Mouse (Mus musculus) MEL (cell line): ENCODE data around the gene Map2k1.

Experiments
- EP300 ChIP-seq, 2 experiments: IDR thresholded peaks; 2 replicates each; pipeline ENCODE4 v1.6.1; 2011; ENCODE audit warnings: improper control_type of control experiment in 2 of 2, low read length in 2 of 2, low read depth in 1 of 2, mild to moderate bottlenecking in 1 of 2
- GATA1 ChIP-seq: IDR thresholded peaks from 2 replicates; pipeline ENCODE4 v1.6.1; 2011; ENCODE audit warnings: low read depth, low read length, improper control_type of control experiment
- HCFC1 ChIP-seq: IDR thresholded peaks from 2 replicates; pipeline ENCODE4 v1.6.1; 2012; ENCODE audit warnings: low read depth, mild to moderate bottlenecking, inconsistent platforms, low read length, improper control_type of control experiment, moderate library complexity
- MAX ChIP-seq: IDR thresholded peaks from 2 replicates; pipeline ENCODE4 v1.6.1; 2011; ENCODE audit warnings: low read length, improper control_type of control experiment
- MAZ ChIP-seq: IDR thresholded peaks from 2 replicates; pipeline ENCODE4 v1.6.1; 2012; ENCODE audit warnings: low read depth, mild to moderate bottlenecking, inconsistent platforms, low read length, improper control_type of control experiment
- MXI1 ChIP-seq: IDR thresholded peaks from 2 replicates; pipeline ENCODE4 v1.6.1; 2011; ENCODE audit warnings: mild to moderate bottlenecking, low read depth, low read length, improper control_type of control experiment
- NELFE ChIP-seq: IDR thresholded peaks from 2 replicates; pipeline ENCODE4 v1.6.1; 2011; ENCODE audit warnings: low read depth, low read length, improper control_type of control experiment
- POLR2A ChIP-seq, 2 experiments: IDR thresholded peaks; 2 replicates each; pipeline ENCODE4 v1.6.1; 2011 to 2012; ENCODE audit warnings: low read length in 2 of 2, mild to moderate bottlenecking in 2 of 2, control low read depth in 1 of 2, improper control_type of control experiment in 1 of 2, low read depth in 1 of 2, moderate library complexity in 1 of 2; ENCODE audit not compliant: control insufficient read depth in 1 of 2, insufficient read depth in 1 of 2, poor library complexity in 1 of 2
- SMC3 ChIP-seq: IDR thresholded peaks from 2 replicates; pipeline ENCODE4 v1.6.1; 2011; ENCODE audit warnings: low read depth, low read length, improper control_type of control experiment
- UBTF ChIP-seq: IDR thresholded peaks from 2 replicates; pipeline ENCODE4 v1.6.1; 2012; ENCODE audit warnings: low read depth, mild to moderate bottlenecking, inconsistent platforms, low read length, improper control_type of control experiment, moderate library complexity, borderline replicate concordance; ENCODE audit not compliant: insufficient read depth
- USF1 ChIP-seq: IDR thresholded peaks from 2 replicates; pipeline ENCODE4 v1.6.1; 2014; ENCODE audit warnings: low read depth, mild to moderate bottlenecking, inconsistent platforms, low read length, improper control_type of control experiment, moderate library complexity
- ZC3H11A ChIP-seq: IDR thresholded peaks from 2 replicates; pipeline ENCODE4 v1.6.1; 2012; ENCODE audit warnings: low read depth, mild to moderate bottlenecking, inconsistent platforms, low read length, improper control_type of control experiment

DNA sequence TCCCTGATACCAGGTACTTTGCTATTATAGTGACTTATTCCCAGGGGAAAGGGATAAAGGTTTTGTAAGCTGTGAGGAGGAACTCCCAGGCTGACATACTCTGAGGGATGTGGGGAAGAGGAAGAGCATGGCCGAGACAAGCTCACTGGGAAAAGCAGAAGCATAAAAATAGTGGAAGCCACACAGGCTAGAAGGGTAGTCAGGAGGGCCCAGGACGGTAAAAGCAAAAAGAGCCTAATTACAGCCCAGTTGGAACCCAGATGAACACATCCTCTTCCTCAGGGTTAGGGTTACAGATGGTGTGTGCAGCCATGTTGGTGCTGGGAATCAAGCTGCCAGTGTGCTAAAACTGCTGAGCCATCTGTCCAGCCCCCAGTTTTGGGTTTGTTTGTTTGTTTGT is 31.3 kb downstream of the Map2k1 start:
- TF ChIP-seq MXI1 = no peak
- no peak for TF ChIP-seq EP300 (IDR thresholded peaks at IDR 0.05; ENCODE audit: low read depth in 1 of 2, low read length in 2 of 2)
- no peak for TF ChIP-seq POLR2A (IDR thresholded peaks at IDR 0.05; ENCODE audit: control insufficient read depth in 1 of 2, insufficient read depth in 1 of 2, low read depth in 1 of 2, low read length in 2 of 2, poor library complexity in 1 of 2)
- no peak for TF ChIP-seq HCFC1
- no peak for TF ChIP-seq USF1
- TF ChIP-seq MAZ = no peak
- TF ChIP-seq MAX = no peak
- no peak for TF ChIP-seq NELFE
- no peak for TF ChIP-seq UBTF
- TF ChIP-seq GATA1 = no peak
- TF ChIP-seq ZC3H11A = no peak
- TF ChIP-seq SMC3 = no peak
